Mouse (Mus musculus): Measurements from ENCODE around the gene Scgb1b2.

The Scgb1b2 gene

DNA sequence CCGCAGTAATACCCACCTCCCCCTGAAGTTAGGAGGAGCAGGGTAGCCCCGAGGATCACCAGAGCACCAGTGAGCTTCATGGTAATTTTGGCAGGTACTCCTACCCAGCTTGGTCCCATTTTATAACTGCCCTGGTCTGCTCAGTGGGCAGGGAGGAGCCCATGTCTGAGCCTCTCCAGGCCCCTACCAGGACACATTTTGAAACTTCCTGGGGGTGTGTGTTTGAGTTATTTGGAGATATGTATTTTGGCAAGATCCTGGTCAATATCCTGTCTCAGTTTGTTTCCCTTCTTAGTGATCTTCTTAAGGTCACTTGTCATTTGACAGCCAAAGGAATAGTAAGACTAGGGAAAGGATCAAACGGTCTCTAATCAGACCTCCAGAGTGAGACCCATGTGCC lies at the start of gene Scgb1b2:
Scgb1b2 (minus strand) TSS at position 101 of the 400 bp plus-strand sequence.
- DNase-seq (ENCODE audit: low spot score), result no peak

DNA sequence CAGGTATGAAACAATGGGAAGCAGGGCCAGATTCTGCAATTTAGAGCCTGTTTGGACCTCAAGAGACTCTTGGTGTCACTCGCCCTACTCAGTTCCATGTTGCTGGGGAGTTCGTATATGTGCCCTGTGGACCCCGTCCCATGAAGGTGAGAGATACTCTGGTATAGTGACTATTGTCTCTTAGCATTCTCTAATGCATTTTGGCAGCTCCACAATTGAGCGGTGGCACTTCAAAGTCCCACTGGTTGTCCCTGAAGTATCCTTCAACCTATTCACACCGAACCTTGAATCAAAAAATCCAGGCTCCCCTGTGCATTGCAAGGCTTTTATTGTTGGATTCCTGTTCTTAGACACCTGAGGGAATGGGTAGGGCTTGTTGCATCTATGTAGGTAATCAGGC lies 1.4 kb downstream of the Scgb1b2 start, which contains the start of gene Scgb2b2:
Scgb2b2 (plus strand) TSS at position 301 of the 400 bp plus-strand sequence.
- no peak for DNase-seq (ENCODE audit: low spot score)

Data from testis, postnatal 14 days (tissue).